Comparison of ENCODE assay signal across 8 mouse cellular contexts in the genomic region with DNA sequence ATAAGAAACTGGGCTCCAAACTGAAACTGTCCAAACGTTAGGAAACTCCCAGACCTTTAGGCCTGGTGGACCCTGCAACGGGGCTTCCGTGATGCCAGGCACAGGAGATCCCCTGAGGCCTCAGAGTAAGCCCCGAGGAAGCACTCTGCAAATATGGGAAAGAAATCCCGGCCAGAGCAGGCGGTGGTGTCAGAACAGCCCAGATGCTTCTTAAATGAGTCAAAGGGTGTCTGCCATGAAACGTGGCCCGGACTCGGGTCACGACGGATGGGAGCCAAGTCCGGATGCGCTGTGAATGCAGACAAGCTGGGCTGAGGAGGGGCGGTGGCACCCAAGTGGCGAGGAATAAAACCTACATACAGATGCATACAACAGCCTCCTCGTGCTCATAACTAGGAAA. TPM values are rescaled to one million over a fixed set of nuclear protein-coding genes. Genes with fewer than 3 reads are reported as not detected.
DNase-seq lines count a peak whose midpoint lies in the region; ATAC-seq and TF ChIP-seq lines count a peak whose summit lies in the region.

No protein-coding gene starts in this region.

- peak overlapping the region; percentile 19 for H3K4me2 ChIP-seq in hindbrain, postnatal 0 days (ENCODE audit: low read depth, low read length)
- peak overlapping the region; percentile 60 for H3K4me2 ChIP-seq in liver, embryonic 13.5 days
- peak overlapping the region; percentile 40 for H3K4me2 ChIP-seq in neural tube, embryonic 13.5 days

- TF ChIP-seq CTCF in hindbrain, postnatal 0 days (IDR thresholded peaks at IDR 0.05; ENCODE audit: low read depth): no peak

- WGBS in hindbrain, postnatal 0 days: 6% methylated on average over 16 of the region's 16 CpGs
- WGBS in liver, embryonic 13.5 days (ENCODE audit: insufficient replicate concordance): 1% methylated on average over 16 of the region's 16 CpGs
- WGBS in neural tube, embryonic 13.5 days: 2% methylated on average over 16 of the region's 16 CpGs

- H3K27ac ChIP-seq in hindbrain, postnatal 0 days: no peak overlapping the region
- peak overlapping the region; percentile 59 for H3K27ac ChIP-seq in liver, embryonic 13.5 days
- H3K27ac ChIP-seq in neural tube, embryonic 13.5 days (replicated peaks): no peak overlapping the region; the same call in 1 of the 2 replicates

- no peaks in the 10 kb centered on the region for H3K4me1 ChIP-seq in hindbrain, postnatal 0 days (ENCODE audit: insufficient read depth, low read length)
- peaks cover 24% of the 10 kb centered on the region for H3K4me1 ChIP-seq in liver, embryonic 13.5 days (replicated peaks)
- H3K4me1 ChIP-seq in neural tube, embryonic 13.5 days (replicated peaks): peaks cover 39% of the 10 kb centered on the region

- intact Hi-C loops in gastrocnemius, postnatal 14 days (cut with DNase I; ENCODE audit: low total_unique reads): no loop called here

- peak; percentile 64 for DNase-seq in CD4-positive helper T cell, adult 2 months (ENCODE audit: low read depth, low spot score)
- DNase-seq in adrenal gland, adult 18-20 months (ENCODE audit: low spot score in 2 of 2): peak; percentile 28 to 38
- peak; percentile 54 for DNase-seq in gastrocnemius, postnatal 14 days
- peak; percentile 48 for DNase-seq in hindbrain, postnatal 0 days (ENCODE audit: low spot score)
- DNase-seq in liver, embryonic 13.5 days: no peak
- no peak for DNase-seq in testis, postnatal 14 days (ENCODE audit: low spot score)
- DNase-seq in left cerebral cortex, adult 9 months (ENCODE audit: low spot score in 2 of 2): no peak

- no peak overlapping the region for H3K9ac ChIP-seq in hindbrain, postnatal 0 days (replicated peaks; ENCODE audit: low read length)
- H3K9ac ChIP-seq in liver, embryonic 13.5 days: peak overlapping the region; percentile 30; the same call in 1 of the 2 replicates
- no peak overlapping the region for H3K9ac ChIP-seq in neural tube, embryonic 13.5 days

- H3K9me3 ChIP-seq in hindbrain, postnatal 0 days (ENCODE audit: low read length): no peaks in the 10 kb centered on the region
- H3K9me3 ChIP-seq in liver, embryonic 13.5 days (replicated peaks): no peaks in the 10 kb centered on the region
- no peaks in the 10 kb centered on the region for H3K9me3 ChIP-seq in neural tube, embryonic 13.5 days

- ATAC-seq in hindbrain, postnatal 0 days: no peak
- no peak for ATAC-seq in liver, embryonic 13.5 days (ENCODE audit: low read depth)
- ATAC-seq in neural tube, embryonic 13.5 days (ENCODE audit: low read depth): peak; percentile 42

- no peak overlapping the region for H3K4me3 ChIP-seq in hindbrain, postnatal 0 days (ENCODE audit: low read length)
- H3K4me3 ChIP-seq in liver, embryonic 13.5 days (replicated peaks): peak overlapping the region; percentile 32
- peak overlapping the region; percentile 6; the same call in 1 of the 2 replicates for H3K4me3 ChIP-seq in neural tube, embryonic 13.5 days

- no peaks in the 10 kb centered on the region for H3K27me3 ChIP-seq in hindbrain, postnatal 0 days (ENCODE audit: insufficient read depth, low read length)
- H3K27me3 ChIP-seq in liver, embryonic 13.5 days: no peaks in the 10 kb centered on the region
- no peaks in the 10 kb centered on the region for H3K27me3 ChIP-seq in neural tube, embryonic 13.5 days

- H3K36me3 ChIP-seq in hindbrain, postnatal 0 days (ENCODE audit: insufficient read depth, low read length): no peaks in the 10 kb centered on the region
- no peaks in the 10 kb centered on the region for H3K36me3 ChIP-seq in liver, embryonic 13.5 days
- H3K36me3 ChIP-seq in neural tube, embryonic 13.5 days: no peaks in the 10 kb centered on the region

RNA-seq across cellular contexts. Expression of a gene that starts 11.6 kb away (rescaled TPM):
- total RNA-seq in adrenal gland, adult 18-20 months (2021): not detected
- total RNA-seq in gastrocnemius, postnatal 14 days (2021): not detected
- not detected in 2 replicates for total RNA-seq in hindbrain, postnatal 0 days (2014; rRNA removed)
- polyA plus RNA-seq in hindbrain, postnatal 0 days (2015; fragmentation: Nextera tagmentation; extraction: Ambion mirVana): not detected in 2 replicates
- polyA plus RNA-seq in liver, embryonic 13.5 days (2015; fragmentation: Nextera tagmentation; extraction: Ambion mirVana): not detected in 2 replicates
- polyA plus RNA-seq in neural tube, embryonic 13.5 days (2015; fragmentation: Nextera tagmentation; extraction: Ambion mirVana): 0.44 TPM in 1 of 2 replicates, not detected in the other

RNA-seq across cellular contexts. Expression of a gene that starts 22.4 kb away (rescaled TPM):
- total RNA-seq in adrenal gland, adult 18-20 months (2021): not detected
- total RNA-seq in gastrocnemius, postnatal 14 days (2021): not detected
- not detected in 2 replicates for total RNA-seq in hindbrain, postnatal 0 days (2014; rRNA removed)
- polyA plus RNA-seq in hindbrain, postnatal 0 days (2015; fragmentation: Nextera tagmentation; extraction: Ambion mirVana): not detected in 2 replicates
- polyA plus RNA-seq in liver, embryonic 13.5 days (2015; fragmentation: Nextera tagmentation; extraction: Ambion mirVana): not detected in 2 replicates
- not detected in 2 replicates for polyA plus RNA-seq in neural tube, embryonic 13.5 days (2015; fragmentation: Nextera tagmentation; extraction: Ambion mirVana)

RNA-seq across cellular contexts. Expression of a gene that starts 37.1 kb away (rescaled TPM):
- total RNA-seq in adrenal gland, adult 18-20 months (2021): not detected
- total RNA-seq in gastrocnemius, postnatal 14 days (2021): not detected
- 0.10 and 0.25 TPM in 2 replicates for total RNA-seq in hindbrain, postnatal 0 days (2014; rRNA removed)
- 0.20 and 0.24 TPM in 2 replicates for polyA plus RNA-seq in hindbrain, postnatal 0 days (2015; fragmentation: Nextera tagmentation; extraction: Ambion mirVana)
- 1.4 and 1.6 TPM in 2 replicates for polyA plus RNA-seq in liver, embryonic 13.5 days (2015; fragmentation: Nextera tagmentation; extraction: Ambion mirVana)
- polyA plus RNA-seq in neural tube, embryonic 13.5 days (2015; fragmentation: Nextera tagmentation; extraction: Ambion mirVana): 0.32 and 0.55 TPM in 2 replicates

Comparison
In these comparisons a context has a peak if more than half of its experiments do, and no peak if none do; other contexts are left out.
1. DNase-seq: peak in CD4-positive helper T cell, adult 2 months (single experiment), adrenal gland, adult 18-20 months (2 of 2), gastrocnemius, postnatal 14 days (single experiment) and hindbrain, postnatal 0 days (single experiment); none in liver, embryonic 13.5 days (single experiment), testis, postnatal 14 days (single experiment) and left cerebral cortex, adult 9 months (0 of 2).
2. Peak in every context shown above with its lines, with median percentiles within 50 percentile points of each other: H3K4me2 ChIP-seq.